Mouse (Mus musculus): ENCODE measurements around the gene Arhgap21. TPM values are rescaled to one million over a fixed set of nuclear protein-coding genes. Genes with fewer than 3 reads are reported as not detected.

Arhgap21 gene
- polyA plus RNA-seq, 1 experiment from 2014 or later, result 5.2 TPM

DNA sequence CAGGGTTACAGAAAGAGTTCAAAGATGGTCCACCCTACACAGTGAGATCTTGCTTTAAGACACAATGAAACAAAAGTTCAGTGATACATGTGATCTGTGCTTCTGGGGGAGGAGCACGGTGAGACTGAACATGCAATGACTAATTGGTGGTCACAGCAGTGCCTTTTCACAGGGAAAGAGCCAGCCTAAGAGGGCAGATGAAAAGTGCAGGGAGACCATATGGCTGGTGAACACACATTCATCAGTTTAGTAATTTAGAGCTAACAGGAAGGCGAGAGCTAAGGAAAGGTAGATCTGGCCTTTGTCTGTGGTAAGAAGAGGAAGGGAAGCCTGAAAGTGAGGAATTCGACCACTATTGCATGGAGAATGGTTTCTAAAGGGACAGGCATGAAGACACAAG is 102.9 kb downstream of the Arhgap21 start:
- WGBS, result 71% methylated on average over 3 of the region's 3 CpGs
- Histone ChIP-seq H3K36me3 (ENCODE audit: control insufficient read depth, insufficient read depth, low read length) (peaks cover 15% of the 10 kb centered on the region), H3K4me2 (replicated peaks; ENCODE audit: low read depth) (no peak overlapping the region), H3K9me3 (ENCODE audit: control insufficient read depth, low read length) (no peaks in the 10 kb centered on the region), H3K27ac (replicated peaks) (no peak overlapping the region), H3K4me1 (replicated peaks; ENCODE audit: control insufficient read depth, insufficient read depth) (no peaks in the 10 kb centered on the region), H3K4me3 (ENCODE audit: low read depth, low read length) (no peak overlapping the region), H3K27me3 (ENCODE audit: control insufficient read depth, insufficient read depth, low read length) (no peaks in the 10 kb centered on the region), H3K9ac (ENCODE audit: low read length) (no peak overlapping the region)
- no peak for TF ChIP-seq EP300 (optimal IDR thresholded peaks at IDR 0.05)
- DNase-seq (ENCODE audit: low spot score) (no peak), ATAC-seq (ENCODE audit: low FRiP score, low TSS enrichment) (no peak)

DNA sequence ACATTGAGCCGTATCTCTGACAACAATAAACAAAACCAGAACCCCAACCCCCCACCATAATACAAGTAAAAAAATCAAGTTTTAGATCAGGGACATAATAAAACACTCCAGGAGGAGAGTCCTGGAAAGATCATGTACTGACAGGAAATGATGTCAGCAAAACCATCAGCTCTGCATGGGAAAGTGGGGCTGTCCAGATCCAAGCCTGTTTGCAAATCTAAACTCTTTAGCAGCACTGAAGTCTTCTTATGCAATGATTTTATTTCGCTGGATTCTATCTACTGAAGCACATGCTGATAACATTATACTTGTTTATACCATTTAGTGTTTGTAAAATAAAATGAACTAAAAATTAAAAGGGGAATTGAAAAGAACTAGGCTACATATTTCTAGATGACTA is 104.1 kb downstream of the Arhgap21 start:
- TF ChIP-seq CTCF (IDR thresholded peaks at IDR 0.05; ENCODE audit: low read depth) (no peak), EP300 (optimal IDR thresholded peaks at IDR 0.05) (no peak)

DNA sequence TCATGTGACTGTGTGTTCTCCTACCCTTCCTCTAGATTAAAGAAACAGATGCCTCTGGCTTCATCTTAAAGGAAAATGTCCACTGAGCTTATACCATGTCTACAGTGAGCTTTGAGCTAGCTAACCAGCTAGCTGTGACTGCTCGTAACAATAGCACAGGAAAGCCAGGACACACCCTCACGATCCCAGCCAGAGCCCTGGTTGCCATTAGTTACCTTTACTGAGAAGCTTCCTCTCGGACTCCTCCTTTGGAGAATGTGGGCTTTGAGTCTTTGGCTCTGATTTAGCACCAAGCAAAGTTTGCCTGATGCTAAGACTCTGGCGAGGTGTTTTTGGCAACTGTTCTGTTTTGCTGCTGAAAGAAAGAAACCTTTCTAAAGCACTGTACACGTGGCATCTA is 107.9 kb downstream of the Arhgap21 start:
- no peaks in the 10 kb centered on the region for H3K4me1 ChIP-seq (replicated peaks; ENCODE audit: control insufficient read depth, insufficient read depth)
- no peaks in the 10 kb centered on the region for H3K9me3 ChIP-seq (ENCODE audit: control insufficient read depth, low read length)
- H3K27ac ChIP-seq (replicated peaks), result no peak overlapping the region
- WGBS, result 69% methylated on average over 5 of the region's 5 CpGs
- ATAC-seq (ENCODE audit: low FRiP score, low TSS enrichment), result no peak
- TF ChIP-seq EP300 (optimal IDR thresholded peaks at IDR 0.05) (no peak), CTCF (IDR thresholded peaks at IDR 0.05; ENCODE audit: low read depth) (no peak)
- no peak overlapping the region for H3K9ac ChIP-seq (ENCODE audit: low read length)
- H3K4me2 ChIP-seq (replicated peaks; ENCODE audit: low read depth), result no peak overlapping the region
- H3K4me3 ChIP-seq (ENCODE audit: low read depth, low read length), result no peak overlapping the region
- peaks cover 29% of the 10 kb centered on the region for H3K36me3 ChIP-seq (ENCODE audit: control insufficient read depth, insufficient read depth, low read length)
- no peak for DNase-seq (ENCODE audit: low spot score)
- H3K27me3 ChIP-seq (ENCODE audit: control insufficient read depth, insufficient read depth, low read length), result no peaks in the 10 kb centered on the region

More for the DNA sequence above, 104.1 kb downstream of the Arhgap21 start:
- H3K4me2 ChIP-seq (replicated peaks; ENCODE audit: low read depth), result no peak overlapping the region
- ATAC-seq (ENCODE audit: low FRiP score, low TSS enrichment) (no peak), DNase-seq (ENCODE audit: low spot score) (no peak)
- H3K9me3 ChIP-seq (ENCODE audit: control insufficient read depth, low read length), result no peaks in the 10 kb centered on the region
- no peak overlapping the region for H3K4me3 ChIP-seq (ENCODE audit: low read depth, low read length)
- no peak overlapping the region for H3K9ac ChIP-seq (ENCODE audit: low read length)
- WGBS, result 79% methylated on average over 2 of the region's 2 CpGs
- no peaks in the 10 kb centered on the region for H3K27me3 ChIP-seq (ENCODE audit: control insufficient read depth, insufficient read depth, low read length)
- peaks cover 18% of the 10 kb centered on the region for H3K36me3 ChIP-seq (ENCODE audit: control insufficient read depth, insufficient read depth, low read length)
- H3K4me1 ChIP-seq (replicated peaks; ENCODE audit: control insufficient read depth, insufficient read depth), result no peaks in the 10 kb centered on the region
- no peak overlapping the region for H3K27ac ChIP-seq (replicated peaks)

DNA sequence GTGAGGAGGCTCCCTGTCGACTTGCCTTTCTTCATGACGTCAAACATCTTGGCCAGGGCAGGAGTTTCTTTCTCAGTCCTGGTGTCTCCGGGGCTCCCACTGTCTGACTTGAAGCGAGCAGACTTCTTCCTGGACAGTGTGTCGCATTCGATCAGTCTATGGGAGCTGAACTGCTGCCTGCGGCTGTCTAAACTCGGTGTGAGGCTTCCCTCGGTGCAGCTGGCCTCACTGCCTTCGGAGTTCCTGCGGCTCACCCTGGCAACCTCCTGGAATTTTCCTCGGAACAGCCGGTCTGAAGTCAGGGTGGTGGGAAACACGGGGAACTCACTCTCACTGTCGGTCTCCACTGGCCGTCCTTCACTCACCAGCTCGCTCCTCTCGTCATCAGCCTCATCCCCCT is 119.3 kb downstream of the Arhgap21 start:
- no peak overlapping the region for H3K9ac ChIP-seq (ENCODE audit: low read length)

GRCm38 (mm10) chr2:20831608-20832406 is 136.9 kb downstream of the Arhgap21 start:
- H3K9me3 ChIP-seq (ENCODE audit: control insufficient read depth, low read length), result no peaks in the 10 kb centered on the region
- H3K36me3 ChIP-seq (ENCODE audit: control insufficient read depth, insufficient read depth, low read length), result no peaks in the 10 kb centered on the region
- no peak overlapping the region for H3K4me2 ChIP-seq (replicated peaks; ENCODE audit: low read depth)
- ATAC-seq (ENCODE audit: low FRiP score, low TSS enrichment) (no peak), DNase-seq (ENCODE audit: low spot score) (no peak)
- H3K27ac ChIP-seq (replicated peaks), result no peak overlapping the region
- H3K4me1 ChIP-seq (replicated peaks; ENCODE audit: control insufficient read depth, insufficient read depth), result no peaks in the 10 kb centered on the region
- no peaks in the 10 kb centered on the region for H3K27me3 ChIP-seq (ENCODE audit: control insufficient read depth, insufficient read depth, low read length)
- H3K4me3 ChIP-seq (ENCODE audit: low read depth, low read length), result no peak overlapping the region
- WGBS, result 68% methylated on average over 3 of the region's 3 CpGs
- no peak for TF ChIP-seq CTCF (IDR thresholded peaks at IDR 0.05; ENCODE audit: low read depth)
- TF ChIP-seq EP300 (optimal IDR thresholded peaks at IDR 0.05), result no peak
- no peak overlapping the region for H3K9ac ChIP-seq (ENCODE audit: low read length)

More for the DNA sequence above, 119.3 kb downstream of the Arhgap21 start:
- no peak overlapping the region for H3K27ac ChIP-seq (replicated peaks)
- no peaks in the 10 kb centered on the region for H3K9me3 ChIP-seq (ENCODE audit: control insufficient read depth, low read length)
- H3K36me3 ChIP-seq (ENCODE audit: control insufficient read depth, insufficient read depth, low read length), result peaks cover 32% of the 10 kb centered on the region
- ATAC-seq (ENCODE audit: low FRiP score, low TSS enrichment), result no peak
- no peaks in the 10 kb centered on the region for H3K4me1 ChIP-seq (replicated peaks; ENCODE audit: control insufficient read depth, insufficient read depth)
- no peak for TF ChIP-seq EP300 (optimal IDR thresholded peaks at IDR 0.05)
- no peak for TF ChIP-seq CTCF (IDR thresholded peaks at IDR 0.05; ENCODE audit: low read depth)
- no peak for DNase-seq (ENCODE audit: low spot score)
- no peak overlapping the region for H3K4me2 ChIP-seq (replicated peaks; ENCODE audit: low read depth)
- WGBS, result 94% methylated on average over 18 of the region's 18 CpGs
- no peaks in the 10 kb centered on the region for H3K27me3 ChIP-seq (ENCODE audit: control insufficient read depth, insufficient read depth, low read length)
- no peak overlapping the region for H3K4me3 ChIP-seq (ENCODE audit: low read depth, low read length)

GRCm38 (mm10) chr2:20830882-20831281 is 137.8 kb downstream of the Arhgap21 start:
- ATAC-seq (ENCODE audit: low FRiP score, low TSS enrichment), result no peak; the same call in 1 of the 2 replicates
- DNase-seq (ENCODE audit: low spot score), result no peak

More at GRCm38 (mm10) chr2:20830882-20831281, 137.8 kb downstream of the Arhgap21 start:
- no peak overlapping the region for H3K9ac ChIP-seq (ENCODE audit: low read length)
- H3K9me3 ChIP-seq (ENCODE audit: control insufficient read depth, low read length), result no peaks in the 10 kb centered on the region
- TF ChIP-seq EP300 (optimal IDR thresholded peaks at IDR 0.05), result no peak
- no peak for TF ChIP-seq CTCF (IDR thresholded peaks at IDR 0.05; ENCODE audit: low read depth)
- no peak overlapping the region for H3K27ac ChIP-seq (replicated peaks)
- no peaks in the 10 kb centered on the region for H3K4me1 ChIP-seq (replicated peaks; ENCODE audit: control insufficient read depth, insufficient read depth)
- H3K4me3 ChIP-seq (ENCODE audit: low read depth, low read length), result no peak overlapping the region
- 57% methylated on average over 3 of the region's 3 CpGs for WGBS
- no peaks in the 10 kb centered on the region for H3K27me3 ChIP-seq (ENCODE audit: control insufficient read depth, insufficient read depth, low read length)
- no peak overlapping the region for H3K4me2 ChIP-seq (replicated peaks; ENCODE audit: low read depth)
- no peaks in the 10 kb centered on the region for H3K36me3 ChIP-seq (ENCODE audit: control insufficient read depth, insufficient read depth, low read length)
